Mouse (Mus musculus) neutrophil, adult 5-6 weeks (primary cell): Measurements from ENCODE around the gene Tspan4. TPM values are rescaled to one million over a fixed set of nuclear protein-coding genes. Genes with fewer than 3 reads are reported as not detected.

Experiments
- ATAC-seq: fragments of 151-379, 151-347 bp; 2 replicates; pipeline ENCODE4 v1.8.0; 2017; ENCODE audit warnings: mild to moderate bottlenecking, moderate TSS enrichment; ENCODE audit not compliant: insufficient number of reproducible peaks, poor library complexity, low FRiP score, severe bottlenecking; ENCODE audit errors: extremely low read depth
- total RNA-seq: library from RNA; stranded (forward); fragments of 200-1000 nt; gene quantifications from 2 replicates; pipeline ENCODE4 v1.2.3, GENCODE M21; 2017

Tspan4 gene
- total RNA-seq, 1 experiment from 2014 or later: not detected

GRCm38 (mm10) chr7:141469901-141470636 lies 5.0 kb upstream of the Tspan4 start:
- no peak for ATAC-seq

- no peak for ATAC-seq
These were observed 4.4 kb upstream of the Tspan4 start for GRCm38 (mm10) chr7:141470637-141470944.

GRCm38 (mm10) chr7:141471236-141471635 lies 3.8 kb upstream of the Tspan4 start:
- ATAC-seq: no peak

- no peak for ATAC-seq
These were observed 2.8 kb upstream of the Tspan4 start for GRCm38 (mm10) chr7:141472226-141472625.

- ATAC-seq: no peak
These were observed 2.3 kb upstream of the Tspan4 start for GRCm38 (mm10) chr7:141472763-141473162.

GRCm38 (mm10) chr7:141474160-141474559 lies 880 bp upstream of the Tspan4 start:
- ATAC-seq: no peak

- ATAC-seq: no peak
These were observed 742 bp downstream of the Tspan4 start for GRCm38 (mm10) chr7:141475805-141476158.

GRCm38 (mm10) chr7:141476226-141476980 lies 1.4 kb downstream of the Tspan4 start:
- no peak for ATAC-seq

- ATAC-seq: no peak
These were observed 1.9 kb downstream of the Tspan4 start for GRCm38 (mm10) chr7:141476981-141477370.

GRCm38 (mm10) chr7:141477578-141478269 lies 2.7 kb downstream of the Tspan4 start:
- ATAC-seq: no peak

GRCm38 (mm10) chr7:141478270-141478748 lies 3.3 kb downstream of the Tspan4 start:
- no peak for ATAC-seq

GRCm38 (mm10) chr7:141480842-141481497 lies 5.9 kb downstream of the Tspan4 start:
- peak; percentile 82 for ATAC-seq

GRCm38 (mm10) chr7:141481498-141482401 lies 6.7 kb downstream of the Tspan4 start:
- no peak for ATAC-seq

- no peak for ATAC-seq
These were observed 7.5 kb downstream of the Tspan4 start for GRCm38 (mm10) chr7:141482531-141483024.

GRCm38 (mm10) chr7:141483114-141483653 lies 8.1 kb downstream of the Tspan4 start:
- ATAC-seq: no peak

- no peak for ATAC-seq
These were observed 9.4 kb downstream of the Tspan4 start for GRCm38 (mm10) chr7:141484186-141485120.

GRCm38 (mm10) chr7:141485186-141485585 lies 10.1 kb downstream of the Tspan4 start:
- no peak for ATAC-seq
